Mouse (Mus musculus): ENCODE data around the gene Zdhhc7. TPM values are rescaled to one million over a fixed set of nuclear protein-coding genes. Genes with fewer than 3 reads are reported as not detected.

Gene Zdhhc7
- 10 to 100 TPM; 24.9 to 26.2 TPM for total RNA-seq (2021)
- long read RNA-seq, experiment 1, transcript Zdhhc7-201 (8 exons, 3,069 nt): major isoform, 20 of 29 reads
- long read RNA-seq, experiment 1, partial matches to known transcripts: 0 of 29 reads
- long read RNA-seq, experiment 1, other reads (novel, unspliced or antisense): 7 of 29 reads
- long read RNA-seq, experiment 2, transcript Zdhhc7-201 (8 exons, 3,069 nt): major isoform, 24 of 42 reads
- long read RNA-seq, experiment 2, partial matches to known transcripts: 3 of 42 reads
- long read RNA-seq, experiment 2, other reads (novel, unspliced or antisense): 14 of 42 reads

GRCm38 (mm10) chr8:120101068-120101972, at the start of gene Zdhhc7:
Gene Zdhhc7, minus strand, starts transcription at chr8:120101482.
- peak; percentile 81 for DNase-seq

- DNase-seq: no peak
Measured at GRCm38 (mm10) chr8:120150028-120150427, 48.7 kb upstream of the Zdhhc7 start.

GRCm38 (mm10) chr8:120146051-120146450, 44.8 kb upstream of the Zdhhc7 start:
- DNase-seq: no peak

- no peak for DNase-seq
Measured at GRCm38 (mm10) chr8:120144652-120145301, 43.5 kb upstream of the Zdhhc7 start.

GRCm38 (mm10) chr8:120143911-120144651, 42.8 kb upstream of the Zdhhc7 start:
- no peak for DNase-seq

- no peak for DNase-seq
Measured at GRCm38 (mm10) chr8:120140769-120141168, 39.5 kb upstream of the Zdhhc7 start.

- DNase-seq: no peak
Measured at GRCm38 (mm10) chr8:120138958-120139357, 37.7 kb upstream of the Zdhhc7 start.

GRCm38 (mm10) chr8:120136618-120137017, 35.3 kb upstream of the Zdhhc7 start:
- peak; percentile 61 for DNase-seq

GRCm38 (mm10) chr8:120135687-120136086, 34.4 kb upstream of the Zdhhc7 start:
- no peak for DNase-seq

GRCm38 (mm10) chr8:120133169-120133568, 31.9 kb upstream of the Zdhhc7 start:
- no peak for DNase-seq

- no peak for DNase-seq
Measured at GRCm38 (mm10) chr8:120131158-120131557, 29.9 kb upstream of the Zdhhc7 start.

GRCm38 (mm10) chr8:120129547-120129946, 28.3 kb upstream of the Zdhhc7 start:
- DNase-seq: no peak

GRCm38 (mm10) chr8:120126357-120127161, 25.3 kb upstream of the Zdhhc7 start:
- DNase-seq: no peak

GRCm38 (mm10) chr8:120124836-120125389, 23.6 kb upstream of the Zdhhc7 start:
- no peak for DNase-seq

GRCm38 (mm10) chr8:120124261-120124660, 23.0 kb upstream of the Zdhhc7 start:
- no peak for DNase-seq

- no peak for DNase-seq
Measured at GRCm38 (mm10) chr8:120120951-120121350, 19.7 kb upstream of the Zdhhc7 start.

GRCm38 (mm10) chr8:120119931-120120330, 18.6 kb upstream of the Zdhhc7 start:
- DNase-seq: no peak

- DNase-seq: no peak
Measured at GRCm38 (mm10) chr8:120119429-120119828, 18.1 kb upstream of the Zdhhc7 start.

GRCm38 (mm10) chr8:120118847-120119246, 17.6 kb upstream of the Zdhhc7 start:
- DNase-seq: no peak

- no peak for DNase-seq
Measured at GRCm38 (mm10) chr8:120118162-120118561, 16.9 kb upstream of the Zdhhc7 start.

- DNase-seq: no peak
Measured at GRCm38 (mm10) chr8:120116600-120116999, 15.3 kb upstream of the Zdhhc7 start.

Data from gastrocnemius, postnatal 25 days (tissue).